Mouse (Mus musculus) right cerebral cortex, adult 18-20 months (tissue): Measurements from ENCODE around the gene Ilf3.
"Not testable (repeated sequence)": the region's sequence is repeated elsewhere in the genome, so short reads cannot be mapped to it uniquely, and the experiment has no call there.

ENCODE experiments used
- DNase-seq: peaks from one replicate; pipeline ENCODE4 v3.0.0; 2022; ENCODE audit warnings: mixed read lengths

The Ilf3 gene

GRCm38 (mm10) chr9:21367357-21368111 lies at the start of gene Ilf3:
Ilf3 (plus strand) TSS chr9:21367871.
- peak; percentile 100 for DNase-seq

GRCm38 (mm10) chr9:21318792-21319191 lies 48.9 kb upstream of the Ilf3 start:
- DNase-seq: no peak

- DNase-seq: no peak
Measured at GRCm38 (mm10) chr9:21319503-21319902, 48.2 kb upstream of the Ilf3 start.

- no peak for DNase-seq
Measured at GRCm38 (mm10) chr9:21320280-21320618, 47.4 kb upstream of the Ilf3 start.

GRCm38 (mm10) chr9:21320619-21321512 lies 46.8 kb upstream of the Ilf3 start, which contains the start of gene Slc44a2:
Slc44a2 (plus strand) TSS chr9:21320698.
- peak; percentile 81 for DNase-seq

- no peak for DNase-seq
Measured at GRCm38 (mm10) chr9:21321513-21321835, 46.2 kb upstream of the Ilf3 start.

GRCm38 (mm10) chr9:21322211-21322916 lies 45.3 kb upstream of the Ilf3 start:
- peak; percentile 36 for DNase-seq

- not testable (repeated sequence) for DNase-seq
Measured at GRCm38 (mm10) chr9:21322917-21323297, 44.8 kb upstream of the Ilf3 start.

- DNase-seq: no peak
Measured at GRCm38 (mm10) chr9:21324269-21324668, 43.4 kb upstream of the Ilf3 start.

GRCm38 (mm10) chr9:21327569-21327968 lies 40.1 kb upstream of the Ilf3 start:
- DNase-seq: no peak

- DNase-seq: no peak
Measured at GRCm38 (mm10) chr9:21328041-21328440, 39.6 kb upstream of the Ilf3 start.

GRCm38 (mm10) chr9:21329041-21329440 lies 38.6 kb upstream of the Ilf3 start:
- DNase-seq: no peak

- no peak for DNase-seq
Measured at GRCm38 (mm10) chr9:21329699-21330289, 37.9 kb upstream of the Ilf3 start.

- DNase-seq: no peak
Measured at GRCm38 (mm10) chr9:21331365-21332140, 36.1 kb upstream of the Ilf3 start.

- DNase-seq: no peak
Measured at GRCm38 (mm10) chr9:21332161-21333061, 35.3 kb upstream of the Ilf3 start.

GRCm38 (mm10) chr9:21333523-21333922 lies 34.1 kb upstream of the Ilf3 start:
- no peak for DNase-seq

- no peak for DNase-seq
Measured at GRCm38 (mm10) chr9:21334747-21335146, 32.9 kb upstream of the Ilf3 start.

- no peak for DNase-seq
Measured at GRCm38 (mm10) chr9:21335391-21335790, 32.3 kb upstream of the Ilf3 start.

- no peak for DNase-seq
Measured at GRCm38 (mm10) chr9:21336491-21336890, 31.2 kb upstream of the Ilf3 start.

GRCm38 (mm10) chr9:21337652-21338051 lies 30.0 kb upstream of the Ilf3 start:
- no peak for DNase-seq

- no peak for DNase-seq
Measured at GRCm38 (mm10) chr9:21340411-21340810, 27.3 kb upstream of the Ilf3 start.
